ENCODE assay signal across 17 mouse cellular contexts in the genomic region with DNA sequence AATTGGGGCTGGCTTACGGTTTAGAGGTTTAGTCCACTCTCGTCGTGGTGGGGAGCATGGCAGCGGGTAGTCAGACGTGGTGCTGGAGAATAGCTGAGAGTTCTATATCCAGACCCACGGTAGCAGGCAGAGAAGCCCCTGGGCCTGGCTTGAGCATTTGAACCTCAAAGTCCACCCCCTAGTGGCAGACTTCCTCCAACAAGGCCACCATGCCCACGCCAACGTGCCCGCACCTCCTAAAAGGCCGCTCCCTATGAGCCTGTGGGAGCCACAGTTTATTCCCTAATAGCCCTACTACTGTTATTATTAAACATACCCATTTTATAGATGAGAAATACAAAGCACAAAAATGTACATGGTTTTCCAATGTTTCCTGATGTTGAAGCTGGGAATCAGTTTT. TPM values are rescaled to one million over a fixed set of nuclear protein-coding genes. Genes with fewer than 3 reads are reported as not detected.
DNase-seq lines count a peak whose midpoint lies in the region; ATAC-seq and TF ChIP-seq lines count a peak whose summit lies in the region.
"Had no signal": no experiment of that assay in that cellular context is flagged by ENCODE, and none has a peak within 500 bp of the region (broad histone marks: within the 10 kb centered on the region; RNA-seq: fewer than 3 reads in every experiment).

No protein-coding gene starts in this region.

- H3K9ac ChIP-seq in midbrain, embryonic 11.5 days (ENCODE audit: low read length), result no peak overlapping the region
- H3K9ac ChIP-seq: heart, embryonic 13.5 days; hindbrain, embryonic 12.5 days; stomach, embryonic 15.5 days had no signal

- H3K4me1 ChIP-seq in midbrain, embryonic 11.5 days (ENCODE audit: control insufficient read depth, insufficient read depth, low read length), result no peaks in the 10 kb centered on the region
- H3K4me1 ChIP-seq in midbrain, embryonic 10.5 days, result peaks cover under 1% of the 10 kb centered on the region; the same call in 1 of the 2 replicates
- H3K4me1 ChIP-seq: heart, embryonic 13.5 days had no signal

- H3K9me3 ChIP-seq in midbrain, embryonic 11.5 days (ENCODE audit: control insufficient read depth, low read length), result no peaks in the 10 kb centered on the region
- H3K9me3 ChIP-seq in midbrain, embryonic 10.5 days (replicated peaks), result no peaks in the 10 kb centered on the region
- H3K9me3 ChIP-seq: heart, embryonic 13.5 days; hindbrain, embryonic 12.5 days; limb, embryonic 10.5 days; stomach, embryonic 15.5 days had no signal

- peak; percentile 4; the same call in 1 of the 2 replicates for TF ChIP-seq CTCF in gastrocnemius, adult 2 months (IDR thresholded peaks at IDR 0.05)
- peak; percentile 51 for TF ChIP-seq CTCF in layer of hippocampus, adult 2 months (conservative IDR thresholded peaks at IDR 0.05)

- H3K27me3 ChIP-seq in midbrain, embryonic 11.5 days (ENCODE audit: control insufficient read depth, insufficient read depth, low read length), result no peaks in the 10 kb centered on the region
- H3K27me3 ChIP-seq in midbrain, embryonic 10.5 days (ENCODE audit: low read depth, poor library complexity, severe bottlenecking), result no peaks in the 10 kb centered on the region
- H3K27me3 ChIP-seq: hindbrain, embryonic 12.5 days; stomach, embryonic 15.5 days had no signal

- H3K4me2 ChIP-seq in midbrain, embryonic 11.5 days, result no peak overlapping the region
- H3K4me2 ChIP-seq: heart, embryonic 13.5 days; hindbrain, embryonic 12.5 days; stomach, embryonic 15.5 days had no signal

- no peak for ATAC-seq in midbrain, embryonic 11.5 days (ENCODE audit: low FRiP score)
- ATAC-seq in common myeloid progenitor, adult 5-6 weeks (replicated peaks; ENCODE audit: low read depth, poor library complexity, severe bottlenecking), result 0 out of 2 replicates have a peak, but pooled peaks have one; percentile 52
- ATAC-seq: activated CD4-positive, CD25-positive, alpha-beta regulatory T cell, adult 4 months; forebrain, embryonic 16.5 days had no signal

- DNase-seq in gastrocnemius, adult 2 months, result no peak
- no peak for DNase-seq in gastrocnemius, adult 18-20 months (ENCODE audit: low spot score)
- no peak for DNase-seq in layer of hippocampus, adult 2 months (ENCODE audit: low spot score in 2 of 2)
- DNase-seq in layer of hippocampus, postnatal 14 days (ENCODE audit: low spot score in 2 of 2), result no peak
- peak; percentile 17 for DNase-seq in midbrain, embryonic 11.5 days (ENCODE audit: low spot score, missing footprints)
- no peak for DNase-seq in midbrain, embryonic 10.5 days (ENCODE audit: low spot score)
- DNase-seq in adrenal gland, postnatal 25 days, result no peak
- DNase-seq: cerebellum, adult 18-20 months; gastrocnemius, postnatal 14 days; midbrain, embryonic 14.5 days had no signal

- no peaks in the 10 kb centered on the region for H3K36me3 ChIP-seq in midbrain, embryonic 11.5 days (ENCODE audit: control insufficient read depth, insufficient read depth, low read length)
- H3K36me3 ChIP-seq in midbrain, embryonic 10.5 days, result no peaks in the 10 kb centered on the region
- H3K36me3 ChIP-seq: heart, embryonic 13.5 days; hindbrain, embryonic 12.5 days; limb, embryonic 10.5 days; stomach, embryonic 15.5 days had no signal

- intact Hi-C loops in gastrocnemius, adult 2 months (cut with DNase I), result no loop called here

- no peak overlapping the region for H3K27ac ChIP-seq in gastrocnemius, adult 2 months
- H3K27ac ChIP-seq in layer of hippocampus, adult 2 months, result no peak overlapping the region
- H3K27ac ChIP-seq in midbrain, embryonic 11.5 days (ENCODE audit: low read depth, low read length), result no peak overlapping the region
- no peak overlapping the region for H3K27ac ChIP-seq in midbrain, embryonic 10.5 days (replicated peaks)
- H3K27ac ChIP-seq: heart, embryonic 13.5 days; hindbrain, embryonic 12.5 days; limb, embryonic 10.5 days; stomach, embryonic 15.5 days had no signal

- WGBS in midbrain, embryonic 11.5 days, result 80% methylated on average over 10 of the region's 10 CpGs
- WGBS in midbrain, embryonic 10.5 days, result 84% methylated on average over 10 of the region's 10 CpGs

- H3K4me3 ChIP-seq in gastrocnemius, adult 2 months, result no peak overlapping the region
- no peak overlapping the region for H3K4me3 ChIP-seq in layer of hippocampus, adult 2 months
- no peak overlapping the region for H3K4me3 ChIP-seq in midbrain, embryonic 11.5 days (ENCODE audit: low read depth, low read length)
- no peak overlapping the region for H3K4me3 ChIP-seq in midbrain, embryonic 10.5 days
- H3K4me3 ChIP-seq: heart, embryonic 13.5 days; hindbrain, embryonic 12.5 days; limb, embryonic 10.5 days; stomach, embryonic 15.5 days had no signal

RNA-seq across cellular contexts. Expression of a gene that starts 19.2 kb away (rescaled TPM):
- total RNA-seq in gastrocnemius, adult 2 months (2021), result 1 to 10 TPM; 7.1 to 8.0 TPM
- total RNA-seq in gastrocnemius, adult 18-20 months (2021), result 1 to 10 TPM; 4.4 to 5.0 TPM
- total RNA-seq in layer of hippocampus, adult 2 months (2021), result 10 to 100 TPM; 67.2 to 69.7 TPM
- total RNA-seq in layer of hippocampus, postnatal 14 days (2021), result 10 to 100 TPM; 63.4 to 68.6 TPM
- polyA plus RNA-seq in midbrain, embryonic 11.5 days (2014; fragmentation: Nextera tagmentation; extraction: Ambion mirVana), result 5.6 and 6.4 TPM in 2 replicates
- polyA plus RNA-seq in midbrain, embryonic 10.5 days (2016; fragmentation: Nextera tagmentation; extraction: Ambion mirVana), result 3.0 and 4.1 TPM in 2 replicates
- 4.9 and 6.6 TPM in 2 replicates for total RNA-seq in common myeloid progenitor, adult 5-6 weeks (2017)
- 26.9 and 29.3 TPM in 2 replicates for total RNA-seq in adrenal gland, postnatal 25 days (2021)
